Mouse (Mus musculus) olfactory bulb, adult 2 months (tissue): ENCODE measurements around the gene Uba6. TPM values are rescaled to one million over a fixed set of nuclear protein-coding genes. Genes with fewer than 3 reads are reported as not detected.

ENCODE experiments used
- H3K27ac ChIP-seq: fragments of 200-500 bp; 2 replicates; pipeline ENCODE4 v1.5.1; 2012; ENCODE audit warnings: low read depth, low read length; ENCODE audit not compliant: insufficient read depth
- H3K4me1 ChIP-seq: fragments of 200-500 bp; 2 replicates; pipeline ENCODE4 v1.6.1; 2012; ENCODE audit warnings: low read length; ENCODE audit not compliant: control insufficient read depth, insufficient read depth
- H3K4me3 ChIP-seq: fragments of 200-500 bp; 2 replicates; pipeline ENCODE4 v1.5.1; 2012; ENCODE audit warnings: mild to moderate bottlenecking, low read depth, low read length, moderate library complexity; ENCODE audit not compliant: insufficient read depth
- CTCF ChIP-seq: fragments of 200-500 bp; IDR thresholded peaks from 2 replicates; pipeline ENCODE4 v1.5.1; 2012; ENCODE audit warnings: low read depth, mild to moderate bottlenecking, low read length, moderate library complexity; ENCODE audit not compliant: insufficient read depth
- POLR2A ChIP-seq: fragments of 200-500 bp; IDR thresholded peaks from 2 replicates; pipeline ENCODE4 v1.6.1; 2012; ENCODE audit warnings: mild to moderate bottlenecking, low read depth, low read length, moderate library complexity; ENCODE audit not compliant: insufficient read depth
- WGBS: fragments of 180-500 bp; shearing (Covaris S2); methylation state at CpG from one replicate; pipeline ENCODE4 v1.1.7; 2018; 5-methylcytosine and 5-hydroxymethylcytosine counted together
- polyA plus RNA-seq: library from polyadenylated mRNA; stranded (reverse); fragments of >200 nt; gene quantifications from 2 replicates; pipeline ENCODE4 v1.2.4, GENCODE M21; 2012; ENCODE audit warnings: low replicate concordance; ENCODE audit not compliant: missing spikeins, insufficient read depth, insufficient read length

Gene Uba6
- polyA plus RNA-seq, 1 experiment, result 52.6 TPM

DNA sequence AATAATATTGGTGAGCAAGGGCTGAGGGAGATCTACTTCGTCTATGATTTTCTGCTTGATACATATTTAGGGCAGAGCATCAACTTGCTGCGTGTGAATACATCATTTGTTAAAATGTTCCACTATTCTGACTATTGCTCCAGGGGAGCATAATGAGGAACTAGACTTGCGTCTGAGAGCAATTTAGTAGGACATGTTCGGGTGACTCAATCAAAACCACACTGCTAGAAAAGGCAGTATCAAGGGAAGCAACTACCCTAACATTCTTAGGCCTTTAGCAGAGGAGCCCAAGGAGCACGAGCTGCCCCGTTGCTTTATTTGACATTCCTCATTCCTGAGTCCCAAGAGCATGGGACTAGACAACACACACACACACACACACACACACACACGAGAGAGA, 87.6 kb downstream of the Uba6 start:
- 78% methylated on average over 7 of the region's 7 CpGs for WGBS
- Histone ChIP-seq H3K4me3 (no peak overlapping the region), H3K27ac (no peak overlapping the region), H3K4me1 (no peaks in the 10 kb centered on the region)
- TF ChIP-seq POLR2A, result no peak
- TF ChIP-seq CTCF, result no peak

DNA sequence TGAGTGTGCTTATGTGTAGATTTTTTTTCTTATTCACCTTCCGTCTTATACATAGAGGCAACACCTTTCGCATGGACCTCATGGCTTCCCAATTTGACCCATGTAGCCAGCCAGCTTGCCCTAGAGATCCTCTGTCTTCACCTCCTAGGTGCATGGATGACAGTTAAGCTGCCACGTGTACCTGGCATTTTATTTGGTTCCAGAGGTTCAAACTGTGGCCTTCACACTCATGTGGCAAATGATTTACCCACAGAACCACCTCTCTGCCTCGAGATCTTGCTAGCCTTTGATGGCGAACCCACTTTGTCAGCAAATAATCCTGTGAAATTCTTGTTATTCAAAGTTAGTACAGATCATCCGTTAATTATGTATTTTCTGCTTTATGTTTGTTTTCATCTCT, 88.6 kb downstream of the Uba6 start:
- 87% methylated on average over 6 of the region's 6 CpGs for WGBS
- no peak overlapping the region for H3K27ac ChIP-seq
- H3K4me1 ChIP-seq, result no peaks in the 10 kb centered on the region
- TF ChIP-seq CTCF, result no peak
- TF ChIP-seq POLR2A, result no peak
- no peak overlapping the region for H3K4me3 ChIP-seq

DNA sequence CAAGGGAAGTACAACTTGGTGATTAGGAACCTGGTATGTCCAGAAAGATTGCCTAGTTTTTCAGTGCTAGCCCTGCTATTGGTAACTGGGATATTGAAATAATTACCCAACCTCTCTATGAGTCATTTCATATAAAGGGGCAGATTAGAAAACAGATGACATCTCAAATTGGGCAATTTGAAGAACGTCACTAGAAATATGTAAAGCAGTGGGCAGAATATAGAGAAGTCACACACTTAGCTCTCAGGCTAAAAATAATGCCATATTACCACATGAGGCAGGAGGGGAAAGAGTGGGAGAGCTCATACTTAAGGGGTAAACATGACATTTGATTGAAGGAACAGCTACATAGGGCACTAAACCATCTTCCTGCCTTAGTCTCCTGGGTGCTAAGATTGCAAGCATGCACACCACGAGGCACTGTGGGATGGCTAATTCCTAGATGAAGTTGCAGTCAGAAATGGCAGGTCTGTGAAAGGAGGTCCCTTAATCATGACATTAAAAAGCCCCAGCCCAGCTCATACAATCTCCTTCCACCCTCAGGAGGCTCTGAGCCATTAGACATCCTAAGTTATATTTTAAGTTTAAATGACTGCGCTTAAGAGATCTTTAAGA, 93.8 kb downstream of the Uba6 start:
- no peaks in the 10 kb centered on the region for H3K4me1 ChIP-seq
- H3K4me3 ChIP-seq, result no peak overlapping the region
- TF ChIP-seq POLR2A (no peak), CTCF (no peak)
- H3K27ac ChIP-seq, result no peak overlapping the region
- 84% methylated on average over 3 of the region's 3 CpGs for WGBS

DNA sequence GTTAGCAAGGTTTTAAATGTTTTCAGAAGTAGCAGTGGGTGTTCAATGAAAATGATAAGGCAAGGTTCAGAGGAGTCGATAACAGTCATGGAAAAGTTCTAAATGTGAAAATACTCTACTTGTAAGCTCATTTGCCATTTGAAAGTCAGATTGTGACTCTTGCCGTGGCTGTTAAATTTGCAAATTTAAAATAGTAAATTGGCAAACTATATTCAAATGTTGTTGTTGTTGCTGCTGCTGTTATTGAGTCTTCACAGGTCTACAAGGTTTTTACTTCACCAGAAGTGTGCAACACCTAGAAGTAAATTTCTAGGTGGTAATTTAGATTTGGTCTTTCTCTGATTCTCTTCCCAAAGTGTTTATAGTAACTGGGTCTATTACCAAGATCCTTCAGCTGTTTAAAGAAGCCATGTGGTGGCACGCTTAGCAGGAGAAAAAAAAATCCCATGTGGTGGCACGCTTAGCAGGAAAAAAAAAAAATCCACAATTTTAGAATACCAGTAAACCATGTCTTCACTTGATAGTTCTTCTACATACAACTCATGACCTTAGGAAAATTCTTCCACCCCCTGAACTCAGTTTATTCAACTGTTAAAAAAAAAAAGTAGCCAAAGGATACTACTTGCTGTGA, 99.7 kb downstream of the Uba6 start:
- H3K4me1 ChIP-seq, result no peaks in the 10 kb centered on the region
- H3K4me3 ChIP-seq, result no peak overlapping the region
- TF ChIP-seq CTCF, result no peak
- no peak for TF ChIP-seq POLR2A
- 84% methylated on average over 4 of the region's 4 CpGs for WGBS
- no peak overlapping the region for H3K27ac ChIP-seq

DNA sequence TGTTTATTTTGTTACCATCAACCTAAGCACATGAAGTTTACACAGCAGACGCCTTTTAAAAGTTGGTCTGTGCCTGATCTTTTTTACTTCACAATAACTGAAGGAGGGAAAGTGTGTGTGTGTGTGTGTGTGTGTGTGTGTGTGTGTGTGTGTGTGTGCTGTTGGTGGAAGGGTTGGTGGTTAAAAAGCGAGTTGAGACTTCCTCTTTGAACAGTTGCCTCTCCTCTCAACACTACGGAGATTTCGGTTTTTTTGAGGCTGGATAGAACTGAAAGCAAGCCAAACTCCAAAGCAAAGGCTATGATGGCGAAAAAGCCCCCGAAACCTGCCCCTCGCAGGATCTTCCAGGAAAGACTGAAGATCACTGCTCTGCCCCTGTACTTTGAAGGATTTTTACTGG, 101.1 kb downstream of the Uba6 start, which contains the start of gene Stap1:
Gene Stap1 (plus strand): TSS at position 209 of the 400 bp plus-strand sequence.
- Histone ChIP-seq H3K4me3 (no peak within 1 kb of the TSS), H3K4me1 (no peaks in the 10 kb centered on the region), H3K27ac (no peak within 1 kb of the TSS)
- no peak for TF ChIP-seq POLR2A
- WGBS, result 76% methylated on average over 7 of the region's 7 CpGs

DNA sequence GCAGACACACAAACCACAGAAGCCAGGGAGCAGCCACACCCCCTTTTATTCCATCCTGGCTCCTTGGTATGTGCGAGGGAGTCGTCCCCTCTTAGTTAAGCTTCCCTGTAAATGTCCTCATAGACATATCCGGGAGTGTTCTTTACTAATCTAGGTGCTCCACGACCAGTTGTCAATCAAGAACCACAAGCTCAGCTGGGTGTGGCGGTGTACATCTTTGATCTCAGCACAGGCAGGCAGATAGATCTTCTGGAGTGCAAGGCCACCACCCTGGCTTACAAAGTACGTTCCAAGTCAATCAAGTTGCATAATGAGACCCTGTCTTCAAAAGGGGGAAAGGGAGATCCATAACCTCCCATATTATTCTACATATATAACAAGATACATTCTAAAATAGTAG, 103.5 kb downstream of the Uba6 start:
- TF ChIP-seq POLR2A, result no peak
- H3K27ac ChIP-seq, result no peak overlapping the region
- H3K4me1 ChIP-seq, result peaks cover 2% of the 10 kb centered on the region; the same call in 1 of the 2 replicates
- 80% methylated on average over 6 of the region's 6 CpGs for WGBS
- H3K4me3 ChIP-seq, result no peak overlapping the region

DNA sequence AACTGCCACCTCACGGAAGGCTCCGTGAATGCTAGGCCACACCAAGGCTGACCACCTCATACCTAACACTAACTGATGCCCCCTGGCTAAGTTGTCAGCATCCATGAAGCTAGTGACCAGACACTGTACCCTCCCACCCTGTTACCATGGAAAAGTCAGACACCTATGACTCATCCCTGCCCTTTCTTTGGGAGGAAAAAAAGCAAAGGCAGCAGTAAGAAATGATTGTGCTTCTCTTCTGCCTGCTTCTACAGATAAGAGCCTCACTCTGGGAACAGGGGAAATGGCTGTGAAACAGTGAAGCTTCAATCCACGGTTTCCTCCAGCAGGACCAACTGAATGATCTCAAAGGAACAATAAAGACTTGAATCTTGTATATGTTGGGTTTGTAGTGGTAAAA, 104.2 kb downstream of the Uba6 start:
- Histone ChIP-seq H3K4me3 (no peak overlapping the region), H3K27ac (no peak overlapping the region), H3K4me1 (peaks cover 2% of the 10 kb centered on the region; the same call in 1 of the 2 replicates)
- 73% methylated on average over 3 of the region's 3 CpGs for WGBS
- TF ChIP-seq CTCF (no peak), POLR2A (no peak)

DNA sequence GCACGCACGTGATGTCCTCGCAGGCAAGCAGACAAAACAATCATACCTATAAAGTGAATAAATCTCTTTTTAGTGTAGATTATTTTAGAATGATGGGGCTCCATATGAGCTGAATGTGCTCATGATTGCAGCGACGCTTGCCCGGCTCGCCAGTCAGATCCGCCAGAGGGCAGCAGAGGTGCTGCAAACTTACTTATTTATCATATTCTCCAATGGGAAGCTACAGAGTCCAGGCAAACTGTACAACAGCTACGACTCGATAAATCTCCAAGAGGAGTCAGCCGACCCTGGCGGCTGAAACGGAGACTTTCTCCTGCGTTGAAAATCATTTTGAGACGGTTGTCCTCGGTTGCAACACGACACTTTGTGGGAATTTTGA, 106.1 kb downstream of the Uba6 start:
- Histone ChIP-seq H3K4me1 (peaks cover 2% of the 10 kb centered on the region; the same call in 1 of the 2 replicates), H3K27ac (no peak overlapping the region), H3K4me3 (peak overlapping the region; percentile 23; the same call in 1 of the 2 replicates)
- under 1% methylated on average over 17 of the region's 17 CpGs for WGBS
- TF ChIP-seq CTCF (peak; percentile 78; the same call in 1 of the 2 replicates), POLR2A (no peak)

DNA sequence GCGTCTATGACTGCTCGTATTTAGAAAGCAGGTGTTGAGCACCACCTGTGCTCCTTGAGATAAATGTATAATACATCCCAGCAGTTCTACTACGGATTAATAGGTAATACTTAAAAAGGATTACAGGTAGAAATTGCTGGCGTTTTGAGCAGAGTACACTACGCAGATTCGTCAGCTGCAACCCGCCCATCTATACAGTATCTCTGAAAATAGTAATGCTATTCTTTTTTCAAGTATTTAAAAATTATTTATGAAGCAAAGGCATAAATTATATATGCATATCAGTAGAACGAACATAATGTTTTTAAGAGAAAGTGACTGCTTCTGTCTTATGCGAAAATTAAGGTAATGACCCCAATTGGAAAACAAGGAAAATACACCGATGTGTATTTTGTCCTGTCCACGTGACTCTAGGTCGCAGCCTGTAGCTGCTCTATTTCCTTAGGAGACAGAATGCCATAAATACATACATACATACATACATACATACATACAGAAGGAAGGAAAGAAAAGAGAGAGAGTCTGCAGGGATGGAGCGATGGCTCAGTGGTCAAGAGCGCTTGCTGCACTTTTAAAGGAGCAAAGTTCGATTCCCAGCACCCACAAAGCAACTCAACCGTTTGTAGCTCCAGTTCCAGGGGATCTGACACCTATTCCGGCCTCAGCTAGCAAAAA, 106.6 kb downstream of the Uba6 start:
- TF ChIP-seq CTCF (no peak), POLR2A (no peak)
- Histone ChIP-seq H3K4me1 (peaks cover 2% of the 10 kb centered on the region; the same call in 1 of the 2 replicates), H3K4me3 (peak overlapping the region; percentile 100), H3K27ac (no peak overlapping the region)
- under 1% methylated on average over 17 of the region's 17 CpGs for WGBS
